Mouse (Mus musculus): ENCODE data around the gene Pde4d.

The Pde4d gene

GRCm38 (mm10) chr13:109864311-109864710, 1414.6 kb downstream of the Pde4d start:
- no peak for DNase-seq

GRCm38 (mm10) chr13:109880392-109880791, 1430.6 kb downstream of the Pde4d start:
- no peak for DNase-seq

- no peak for DNase-seq
Observed at GRCm38 (mm10) chr13:109881161-109881857, 1431.6 kb downstream of the Pde4d start.

GRCm38 (mm10) chr13:109883636-109884035, 1433.9 kb downstream of the Pde4d start:
- no peak for DNase-seq

GRCm38 (mm10) chr13:109884812-109885211, 1435.1 kb downstream of the Pde4d start:
- DNase-seq, result no peak

- no peak for DNase-seq
Observed at GRCm38 (mm10) chr13:109888293-109888692, 1438.5 kb downstream of the Pde4d start.

GRCm38 (mm10) chr13:109891194-109891909, 1441.6 kb downstream of the Pde4d start:
- DNase-seq, result no peak

- no peak for DNase-seq
Observed at GRCm38 (mm10) chr13:109891910-109892265, 1442.1 kb downstream of the Pde4d start.

GRCm38 (mm10) chr13:109899442-109900428, 1450.0 kb downstream of the Pde4d start:
- peak; percentile 45 for DNase-seq

GRCm38 (mm10) chr13:109901811-109902210, 1452.1 kb downstream of the Pde4d start:
- no peak for DNase-seq

GRCm38 (mm10) chr13:109902460-109902854, 1452.7 kb downstream of the Pde4d start:
- DNase-seq, result peak; percentile 55

GRCm38 (mm10) chr13:109902855-109903763, 1453.4 kb downstream of the Pde4d start:
- peak; percentile 58 for DNase-seq

- DNase-seq, result no peak
Observed at GRCm38 (mm10) chr13:109903764-109904510, 1454.2 kb downstream of the Pde4d start.

- DNase-seq, result no peak
Observed at GRCm38 (mm10) chr13:109906342-109906888, 1456.7 kb downstream of the Pde4d start.

- DNase-seq, result peak; percentile 61
Observed at GRCm38 (mm10) chr13:109907634-109908033, 1457.9 kb downstream of the Pde4d start.

- no peak for DNase-seq
Observed at GRCm38 (mm10) chr13:109908386-109908785, 1458.6 kb downstream of the Pde4d start.

- no peak for DNase-seq
Observed at GRCm38 (mm10) chr13:109909111-109909510, 1459.4 kb downstream of the Pde4d start.

GRCm38 (mm10) chr13:109910915-109911314, 1461.2 kb downstream of the Pde4d start:
- DNase-seq, result no peak

- DNase-seq, result no peak
Observed at GRCm38 (mm10) chr13:109912635-109913034, 1462.9 kb downstream of the Pde4d start.

GRCm38 (mm10) chr13:109914246-109914645, 1464.5 kb downstream of the Pde4d start:
- no peak for DNase-seq

- DNase-seq, result no peak
Observed at GRCm38 (mm10) chr13:109914846-109915245, 1465.1 kb downstream of the Pde4d start.
